Mouse (Mus musculus): ENCODE data around the gene Themis2. TPM values are rescaled to one million over a fixed set of nuclear protein-coding genes. Genes with fewer than 3 reads are reported as not detected.

Gene Themis2
- polyA plus RNA-seq (2014; fragmentation: Illumina TruSeq; extraction: RNeasy Lipid Tissue Mini Kit (QIAGEN cat#74804); ENCODE audit: insufficient read depth, low read depth, low replicate concordance), result 7.6 TPM

GRCm38 (mm10) chr4:132796196-132796886, at the start of gene Themis2:
Themis2 (minus strand) TSS chr4:132796387.

GRCm38 (mm10) chr4:132842970-132843704, 47.0 kb upstream of the Themis2 start, which contains the start of gene Ppp1r8:
Ppp1r8 (minus strand) TSS chr4:132843169.

GRCm38 (mm10) chr4:132767914-132768876, 28.0 kb downstream of the Themis2 start, which contains the start of gene Rpa2:
Rpa2 (plus strand) TSS chr4:132768332.

GRCm38 (mm10) chr4:132756974-132757373, 39.2 kb downstream of the Themis2 start, which contains the start of gene Smpdl3b:
Smpdl3b (minus strand) TSS chr4:132757252.

GRCm38 (mm10) chr4:132732148-132732684, 64.0 kb downstream of the Themis2 start, which contains the start of gene Xkr8:
Xkr8 (minus strand) TSS chr4:132732546.

Other genes starting within 250 kb of the Themis2 start
- 2.2 TPM for gene Ptafr, start 232.3 kb downstream of the Themis2 start, polyA plus RNA-seq (2014; fragmentation: Illumina TruSeq; extraction: RNeasy Lipid Tissue Mini Kit (QIAGEN cat#74804); ENCODE audit: insufficient read depth, low read depth, low replicate concordance)
- 8.0 TPM for gene Eya3, start 157.4 kb downstream of the Themis2 start, polyA plus RNA-seq (2014; fragmentation: Illumina TruSeq; extraction: RNeasy Lipid Tissue Mini Kit (QIAGEN cat#74804); ENCODE audit: insufficient read depth, low read depth, low replicate concordance)
- 3.1 TPM for gene Xkr8, start 63.8 kb downstream of the Themis2 start, polyA plus RNA-seq (2014; fragmentation: Illumina TruSeq; extraction: RNeasy Lipid Tissue Mini Kit (QIAGEN cat#74804); ENCODE audit: insufficient read depth, low read depth, low replicate concordance)
- 2.6 TPM for gene Smpdl3b, start 39.1 kb downstream of the Themis2 start, polyA plus RNA-seq (2014; fragmentation: Illumina TruSeq; extraction: RNeasy Lipid Tissue Mini Kit (QIAGEN cat#74804); ENCODE audit: insufficient read depth, low read depth, low replicate concordance)
- gene Rpa2, start 28.1 kb downstream of the Themis2 start, polyA plus RNA-seq (2014; fragmentation: Illumina TruSeq; extraction: RNeasy Lipid Tissue Mini Kit (QIAGEN cat#74804); ENCODE audit: insufficient read depth, low read depth, low replicate concordance), result 12.4 TPM
- 31.3 TPM for gene Ppp1r8, start 46.8 kb upstream of the Themis2 start, polyA plus RNA-seq (2014; fragmentation: Illumina TruSeq; extraction: RNeasy Lipid Tissue Mini Kit (QIAGEN cat#74804); ENCODE audit: insufficient read depth, low read depth, low replicate concordance)
- gene Stx12, start 88.1 kb upstream of the Themis2 start, polyA plus RNA-seq (2014; fragmentation: Illumina TruSeq; extraction: RNeasy Lipid Tissue Mini Kit (QIAGEN cat#74804); ENCODE audit: insufficient read depth, low read depth, low replicate concordance), result 56.9 TPM
- gene Fam76a, start 126.2 kb upstream of the Themis2 start, polyA plus RNA-seq (2014; fragmentation: Illumina TruSeq; extraction: RNeasy Lipid Tissue Mini Kit (QIAGEN cat#74804); ENCODE audit: insufficient read depth, low read depth, low replicate concordance), result 25.8 TPM
- gene Fgr, start 177.7 kb upstream of the Themis2 start, polyA plus RNA-seq (2014; fragmentation: Illumina TruSeq; extraction: RNeasy Lipid Tissue Mini Kit (QIAGEN cat#74804); ENCODE audit: insufficient read depth, low read depth, low replicate concordance), result 8.3 TPM
- gene Ahdc1, start 214.9 kb upstream of the Themis2 start, polyA plus RNA-seq (2014; fragmentation: Illumina TruSeq; extraction: RNeasy Lipid Tissue Mini Kit (QIAGEN cat#74804); ENCODE audit: insufficient read depth, low read depth, low replicate concordance), result 4.2 TPM